Mouse (Mus musculus) adrenal gland, adult 2 months (tissue): ENCODE data around the gene Nsun2. TPM values are rescaled to one million over a fixed set of nuclear protein-coding genes. Genes with fewer than 3 reads are reported as not detected.

Source experiments
- DNase-seq: peaks from one replicate; pipeline ENCODE4 v3.0.0; 2021
- polyA plus RNA-seq: library from polyadenylated mRNA; depleted of rRNA; stranded (reverse); fragments of >200 nt; gene quantifications from 2 replicates; pipeline ENCODE4 v1.2.3, GENCODE M21; 2012
- total RNA-seq, 2 experiments: library from RNA; stranded (reverse); gene quantifications; 2 replicates each; pipeline ENCODE4 v1.2.3; 2021

Nsun2 gene
- total and polyA plus RNA-seq, 3 experiments, result 31.0 to 113 (median 92.2) TPM

DNA sequence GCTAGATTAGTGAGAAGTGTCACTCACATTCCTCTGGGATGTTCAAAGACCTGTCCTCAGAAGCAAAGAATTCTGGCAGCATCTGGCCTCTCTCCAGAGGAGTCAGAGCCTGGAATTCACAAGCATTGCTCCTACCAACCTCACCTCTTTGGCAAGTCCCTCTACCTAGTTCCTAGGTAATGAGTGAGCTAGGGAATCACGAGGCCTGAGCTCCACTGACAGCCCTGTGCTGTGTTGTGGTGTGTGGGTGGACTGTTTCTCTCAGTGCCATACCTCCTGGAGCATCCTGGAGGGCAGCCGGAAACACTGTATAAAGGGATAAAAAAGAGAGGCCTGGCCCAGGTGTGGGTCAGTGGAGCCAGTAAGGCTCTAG lies 9.4 kb upstream of the Nsun2 start:
- no peak for DNase-seq

DNA sequence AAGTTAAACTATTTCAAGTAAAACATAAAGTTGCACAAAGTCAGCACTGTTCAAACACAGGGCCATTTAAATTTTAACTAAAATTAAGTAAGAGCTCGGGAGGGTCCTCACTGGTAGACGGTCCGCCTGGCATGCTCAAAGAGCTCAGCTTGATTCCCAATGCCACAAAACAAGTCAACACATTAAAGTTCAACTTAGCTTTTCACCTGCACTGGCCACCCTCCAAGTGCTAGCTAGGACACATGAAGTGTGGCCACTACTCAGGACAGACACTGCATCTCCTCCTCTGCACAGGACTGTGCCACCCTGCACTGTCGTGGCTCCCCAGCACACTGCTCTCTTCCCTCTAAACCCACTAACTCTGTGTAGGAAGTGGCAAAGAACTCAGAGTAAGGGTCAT lies 7.7 kb upstream of the Nsun2 start:
- no peak for DNase-seq

DNA sequence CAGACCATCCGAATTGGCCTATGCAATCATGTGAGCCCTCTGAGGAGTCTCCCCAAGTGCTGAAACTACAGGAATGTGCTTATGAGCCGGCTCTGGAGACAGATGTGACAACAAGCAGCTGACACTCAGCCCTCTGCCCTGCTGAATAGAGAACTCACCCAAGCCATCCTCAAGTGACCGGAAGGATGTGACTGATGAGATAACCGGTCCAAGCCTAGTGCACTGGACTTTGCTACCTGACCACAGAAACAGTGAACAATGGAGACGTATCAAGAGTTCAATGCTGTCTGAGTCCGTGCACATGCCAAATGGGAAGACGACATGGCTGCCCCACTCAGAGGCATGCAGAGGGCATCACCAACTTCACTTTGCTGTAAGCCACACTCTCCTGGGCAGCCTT lies 5.0 kb upstream of the Nsun2 start:
- no peak for DNase-seq

DNA sequence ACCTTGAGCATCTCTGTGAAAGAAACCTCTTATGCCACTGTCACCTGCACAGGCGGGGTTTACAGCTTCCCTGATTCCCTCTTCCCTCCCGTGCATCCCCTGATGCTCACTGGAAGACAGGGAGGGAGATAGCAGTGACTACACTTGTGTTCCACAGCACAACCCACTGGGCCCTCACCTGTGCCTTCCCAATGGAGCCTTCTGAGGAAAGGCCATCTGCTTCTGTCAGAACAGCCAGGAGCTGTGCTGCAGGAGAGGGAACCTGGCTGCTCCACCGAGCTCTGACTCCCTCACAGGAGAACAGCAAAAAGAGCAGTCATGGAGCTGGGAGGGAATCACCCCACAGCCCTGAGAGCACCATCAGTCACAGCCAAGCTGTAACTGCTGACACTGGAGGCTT lies 3.4 kb upstream of the Nsun2 start:
- no peak for DNase-seq

DNA sequence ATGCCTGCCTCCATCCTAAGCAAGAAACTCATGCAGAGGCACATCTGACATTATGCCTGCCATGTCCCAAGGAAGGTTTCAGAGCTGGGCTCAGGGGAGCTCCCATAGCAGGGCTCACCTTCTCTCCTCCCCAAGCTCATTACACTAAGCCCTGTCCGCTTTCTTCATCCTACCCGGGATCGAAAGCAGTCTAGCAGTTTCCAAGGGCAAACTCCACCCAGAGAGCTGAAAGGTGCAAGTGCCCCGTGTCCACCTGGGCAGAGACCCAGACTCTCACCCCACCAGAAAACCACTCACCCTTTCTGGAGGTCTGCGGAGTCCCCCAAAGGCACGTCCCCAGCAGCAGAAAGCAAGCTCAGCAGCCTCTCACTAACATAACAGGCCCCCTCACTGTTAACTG lies 2.6 kb upstream of the Nsun2 start:
- DNase-seq, result no peak

DNA sequence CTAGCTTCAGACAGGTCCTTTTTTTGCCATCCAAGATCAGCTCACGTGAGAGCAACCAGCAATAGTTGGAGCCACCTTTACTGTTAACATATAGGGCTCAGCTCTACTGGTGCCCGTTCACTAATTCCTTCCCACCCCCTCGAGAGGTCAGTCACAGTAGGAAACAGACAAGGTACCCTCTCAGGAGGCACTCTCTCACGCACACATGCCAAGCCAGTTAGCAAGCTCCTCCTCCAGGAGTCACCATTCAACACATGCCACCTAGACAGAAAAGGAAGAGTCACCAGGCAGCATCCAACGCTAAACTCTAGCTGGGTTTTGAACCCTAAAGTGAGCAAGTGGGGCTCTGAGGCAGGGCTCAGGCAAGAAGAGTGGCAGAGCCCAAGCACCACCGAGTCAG lies 2.1 kb upstream of the Nsun2 start:
- no peak for DNase-seq

DNA sequence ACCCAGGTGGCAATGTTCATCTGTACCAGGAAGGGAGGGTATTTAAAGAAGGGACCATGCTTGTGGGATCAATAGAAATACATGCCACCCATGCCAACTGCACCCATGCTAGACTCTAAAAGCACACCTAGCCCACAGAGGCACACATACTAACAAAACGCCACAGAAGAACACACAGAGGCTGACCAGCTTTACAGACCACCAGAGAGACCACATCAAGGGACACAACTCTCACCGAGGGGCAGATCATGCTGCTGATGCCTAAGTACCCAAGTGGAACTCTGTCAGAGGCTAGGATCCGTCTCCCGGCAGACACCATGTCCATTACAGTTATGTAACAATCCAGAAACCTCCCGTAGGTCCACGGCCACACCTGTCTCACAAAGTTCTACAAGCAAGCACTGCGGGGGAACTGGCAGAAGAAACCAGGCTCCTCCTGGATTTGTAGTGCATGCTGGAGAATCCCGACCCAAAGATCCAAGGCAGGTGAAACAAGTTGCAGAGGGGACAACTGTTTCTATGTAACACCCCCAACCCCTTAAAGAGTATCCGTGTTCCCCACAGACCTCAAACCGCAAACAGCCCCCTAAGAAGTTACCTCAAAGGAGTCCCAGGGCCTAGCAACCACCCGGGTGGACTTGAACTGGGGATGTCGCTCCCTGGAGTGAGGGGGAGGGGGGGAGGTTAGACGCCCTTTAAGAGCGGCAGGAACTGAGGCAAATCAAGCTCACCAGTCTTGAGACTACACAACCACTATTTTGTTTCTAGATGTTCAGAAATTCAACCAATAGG lies 1.2 kb upstream of the Nsun2 start:
- no peak for DNase-seq

DNA sequence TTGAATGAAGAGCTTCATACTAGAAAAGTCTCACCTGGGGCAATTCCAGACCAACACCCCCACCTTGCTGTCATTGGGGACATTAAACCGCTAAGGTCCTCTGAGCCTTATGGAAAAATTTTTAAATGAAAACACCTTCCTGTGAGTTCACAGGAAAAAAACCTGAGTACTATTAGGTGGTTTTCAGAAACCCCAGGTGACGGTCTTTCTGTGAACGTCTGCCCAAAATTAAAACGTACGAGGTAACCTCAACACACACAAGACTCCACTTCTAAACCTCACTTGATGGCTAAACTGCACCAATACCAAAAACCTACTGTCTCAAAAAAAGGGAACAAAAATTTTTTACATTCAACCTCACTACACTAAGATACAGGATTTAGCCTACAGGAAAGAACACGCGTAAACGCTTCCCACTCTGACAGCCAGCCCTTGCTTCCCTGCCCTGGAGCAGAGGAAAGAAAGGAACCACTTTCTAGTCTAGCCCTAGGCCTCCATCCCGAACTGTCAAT lies 597 bp upstream of the Nsun2 start:
- no peak for DNase-seq

DNA sequence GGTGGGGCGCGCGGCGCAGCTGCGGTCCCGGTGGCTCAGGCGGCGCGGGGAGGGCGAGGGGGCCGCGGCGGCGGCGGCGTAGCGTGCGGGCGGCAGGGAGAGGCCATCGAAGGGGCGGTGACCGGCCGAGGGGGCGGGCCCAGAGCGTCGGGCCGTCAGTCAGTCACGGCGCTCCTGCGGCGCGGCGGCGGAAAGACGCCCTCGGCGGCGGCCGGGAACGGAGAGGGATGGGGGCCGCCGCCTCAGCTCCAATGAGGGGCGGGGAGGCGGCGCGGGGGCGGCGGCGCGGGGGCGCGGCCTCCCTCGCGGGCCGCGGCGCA lies 748 bp downstream of the Nsun2 start, which contains the start of gene Tent4a:
Gene Tent4a, minus strand, starts transcription at position 284 of the 320 bp plus-strand sequence.
- no peak for DNase-seq

DNA sequence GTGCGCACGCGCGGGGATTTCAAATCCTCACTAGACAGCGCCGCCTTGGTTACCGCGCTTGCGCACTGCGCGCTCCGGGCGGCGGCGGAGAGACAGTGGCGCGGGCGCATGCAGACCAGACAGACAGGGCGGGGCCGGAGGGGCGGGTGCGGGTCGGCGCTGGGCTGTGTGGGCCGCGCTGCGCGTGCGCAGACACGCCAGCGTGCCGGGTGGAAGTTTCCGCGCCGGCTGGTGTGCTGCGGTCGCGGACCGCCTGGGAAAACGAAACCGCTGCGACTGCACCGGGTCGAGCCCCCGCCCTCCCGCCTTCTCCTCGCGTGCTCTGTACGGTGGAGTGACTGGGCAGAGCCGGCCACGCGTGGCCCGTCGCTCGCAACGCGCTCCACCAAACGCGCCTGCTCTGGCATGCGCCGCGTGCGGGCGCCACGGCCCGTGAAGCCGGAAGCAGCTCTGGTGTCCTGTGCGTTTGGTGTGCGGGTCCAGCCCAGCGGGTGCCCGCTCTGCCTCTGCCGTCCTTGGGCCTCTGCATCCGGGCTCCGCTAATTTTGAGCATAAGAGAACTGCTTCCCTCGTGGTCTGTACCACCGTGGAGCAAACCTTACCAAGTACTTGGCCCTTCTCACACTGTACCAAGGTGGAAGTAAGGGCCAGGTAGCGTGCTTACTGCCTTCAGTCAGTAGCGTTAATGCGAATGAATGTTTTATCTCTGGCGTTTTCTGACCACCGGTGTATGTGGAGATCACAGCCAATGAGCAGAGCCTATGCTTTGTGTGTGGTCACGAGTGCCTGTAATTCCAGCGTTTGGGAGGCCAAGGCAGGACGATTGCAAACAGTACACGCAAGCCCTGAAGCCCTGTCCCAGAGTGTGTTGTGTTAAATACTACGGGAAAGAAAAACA lies 1.4 kb downstream of the Nsun2 start:
- peak; percentile 99 for DNase-seq

DNA sequence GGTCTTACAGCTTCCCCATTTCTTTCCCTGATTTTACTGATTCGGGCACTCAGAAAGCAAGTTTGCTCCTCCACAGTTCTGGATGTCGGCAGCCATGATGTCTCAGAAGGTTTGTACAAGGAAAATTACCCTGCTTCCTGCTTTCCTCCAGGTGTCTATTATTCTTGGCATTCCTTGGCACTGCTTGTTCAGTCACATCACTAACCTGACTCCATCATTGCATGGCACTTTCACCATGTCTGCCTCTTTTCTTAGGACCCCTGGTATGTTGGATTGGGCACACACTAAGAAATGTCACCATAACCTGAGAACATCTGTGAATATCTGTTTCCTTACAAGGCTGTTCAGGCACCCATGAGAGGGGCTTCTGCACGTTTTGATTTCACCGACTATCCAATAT lies 2.5 kb downstream of the Nsun2 start:
- DNase-seq, result no peak

DNA sequence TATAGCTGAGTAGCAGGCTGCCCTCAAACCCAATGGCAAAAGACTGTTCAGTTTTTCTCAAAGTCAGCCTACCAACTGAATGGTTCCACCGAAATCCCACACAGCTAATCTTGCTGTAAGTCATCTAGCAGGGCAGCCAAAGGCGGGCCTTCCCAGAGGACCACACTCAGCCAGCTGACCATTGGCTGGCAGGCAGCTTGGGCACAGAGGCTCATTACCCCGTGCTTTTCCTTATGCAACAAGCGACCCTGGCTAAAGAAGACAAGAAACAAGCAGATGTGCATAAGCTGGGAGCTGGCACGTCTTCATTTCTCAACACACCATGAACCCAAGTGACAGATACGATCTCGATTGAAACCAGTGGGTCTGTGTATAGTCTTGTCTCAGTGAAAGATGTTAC lies 3.8 kb downstream of the Nsun2 start:
- DNase-seq, result peak; percentile 56

DNA sequence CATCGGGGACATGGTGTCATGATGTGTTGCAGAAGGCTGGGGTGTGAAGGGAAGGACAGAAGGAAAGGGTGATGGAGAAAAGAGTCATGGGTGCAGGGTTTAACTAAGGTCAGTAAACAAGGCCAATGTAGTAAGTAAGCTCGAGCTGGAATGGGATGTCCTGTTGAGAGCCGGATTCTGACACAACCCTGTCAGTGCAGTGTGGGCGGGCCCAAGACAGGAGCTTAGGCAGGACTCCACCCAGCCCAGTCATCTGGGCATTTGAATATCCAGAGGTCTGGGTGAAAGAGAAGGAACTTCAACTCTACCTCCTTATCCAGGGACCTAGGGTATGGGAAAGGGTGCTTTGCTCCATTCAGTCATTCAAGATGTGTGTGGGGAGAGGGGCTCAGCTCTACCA lies 4.8 kb downstream of the Nsun2 start:
- peak; percentile 84 for DNase-seq

DNA sequence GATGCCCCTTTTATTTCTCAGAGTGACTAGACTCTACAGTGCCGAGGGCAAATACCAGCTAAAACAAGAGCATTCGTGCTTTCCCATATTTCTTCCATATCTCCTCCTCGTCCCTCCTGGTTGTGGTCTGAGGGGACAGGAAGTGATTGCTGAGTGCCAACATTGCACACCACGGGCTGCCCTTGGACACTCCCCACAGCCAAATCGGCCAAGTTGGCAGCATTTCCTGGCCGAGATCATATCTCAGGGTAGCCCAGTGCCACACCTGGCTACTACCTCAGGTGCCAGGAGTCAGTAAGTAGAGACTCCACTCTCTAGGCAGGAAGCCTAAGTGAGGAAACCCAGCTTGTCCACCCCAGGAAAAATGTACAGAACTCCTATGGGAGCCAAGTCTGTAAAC lies 7.7 kb downstream of the Nsun2 start:
- DNase-seq, result peak; percentile 50

DNA sequence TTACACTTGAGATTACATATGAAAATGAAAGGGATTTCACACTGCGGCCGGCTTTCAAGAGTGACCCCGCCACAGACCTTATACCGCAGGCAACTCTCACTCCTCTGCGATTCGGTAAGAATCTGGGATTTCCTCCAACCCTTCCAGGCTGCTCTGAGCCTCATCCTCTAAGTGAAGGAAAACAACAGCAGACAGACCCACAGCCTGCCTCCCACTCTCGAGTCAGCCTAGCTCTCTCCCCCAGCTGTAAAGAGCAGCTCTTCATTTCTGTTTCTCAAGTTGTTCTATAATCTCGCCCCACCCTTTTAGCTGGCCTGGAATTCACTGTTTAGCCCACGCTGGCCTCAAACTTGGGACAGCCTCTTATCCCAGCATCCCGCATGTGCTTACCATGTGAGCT lies 8.2 kb downstream of the Nsun2 start:
- DNase-seq, result no peak

DNA sequence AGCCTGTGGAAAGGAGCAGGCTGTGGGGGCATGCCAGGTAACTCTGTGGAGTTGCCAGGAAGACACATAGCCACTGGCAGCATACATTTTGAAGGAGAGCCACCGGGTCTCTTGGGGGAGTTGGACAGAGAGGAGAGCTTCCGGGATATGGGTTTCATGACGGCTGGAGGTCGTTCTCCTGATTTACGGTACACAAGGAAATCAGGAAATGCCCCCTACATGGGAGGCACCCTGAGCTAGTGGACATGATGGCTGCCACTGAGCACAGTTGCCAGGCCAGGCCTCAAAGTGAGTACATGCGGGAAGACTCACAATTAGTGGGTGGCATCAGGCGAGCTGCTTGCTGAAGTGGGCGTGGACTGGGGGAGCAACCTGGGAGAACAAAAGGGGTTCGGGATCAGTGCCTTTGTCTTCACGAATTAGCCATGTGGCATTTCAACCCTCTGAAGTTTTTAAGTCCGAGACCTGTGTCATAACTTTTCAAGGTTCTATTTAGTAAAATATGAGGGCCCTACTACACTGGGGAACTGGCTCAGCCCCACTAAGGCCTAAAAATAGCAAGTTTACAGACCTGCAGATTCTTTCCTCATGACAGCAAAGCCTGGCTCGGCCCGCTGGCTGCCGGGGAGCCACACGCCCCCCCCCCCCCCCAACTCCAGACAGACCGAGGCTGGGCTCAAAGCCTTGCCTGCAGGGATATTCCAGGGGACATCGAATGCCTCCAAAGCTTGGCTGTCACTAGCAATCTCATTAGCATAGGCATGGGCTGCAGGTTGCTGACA lies 9.2 kb downstream of the Nsun2 start:
- DNase-seq, result no peak

DNA sequence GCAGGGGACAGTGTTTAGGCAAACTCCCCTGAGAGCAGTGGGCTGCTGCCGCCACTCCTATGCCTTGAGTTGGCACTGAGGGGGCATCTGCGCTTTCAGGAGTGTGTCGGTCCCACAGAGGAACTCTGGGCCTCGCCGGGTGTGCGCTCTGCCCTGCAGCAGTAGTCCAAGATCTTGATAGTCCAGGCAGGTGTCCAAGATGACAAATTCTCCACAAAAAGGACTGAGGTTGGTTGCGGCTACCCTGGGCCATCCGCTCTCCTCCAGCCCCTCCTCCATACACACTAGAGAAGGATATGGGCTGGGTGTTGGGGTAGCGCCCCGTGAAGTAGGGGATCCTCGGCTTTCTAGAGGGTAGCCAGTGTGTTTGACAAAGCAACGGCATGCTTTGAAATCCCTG lies 10.0 kb downstream of the Nsun2 start:
- DNase-seq, result no peak

DNA sequence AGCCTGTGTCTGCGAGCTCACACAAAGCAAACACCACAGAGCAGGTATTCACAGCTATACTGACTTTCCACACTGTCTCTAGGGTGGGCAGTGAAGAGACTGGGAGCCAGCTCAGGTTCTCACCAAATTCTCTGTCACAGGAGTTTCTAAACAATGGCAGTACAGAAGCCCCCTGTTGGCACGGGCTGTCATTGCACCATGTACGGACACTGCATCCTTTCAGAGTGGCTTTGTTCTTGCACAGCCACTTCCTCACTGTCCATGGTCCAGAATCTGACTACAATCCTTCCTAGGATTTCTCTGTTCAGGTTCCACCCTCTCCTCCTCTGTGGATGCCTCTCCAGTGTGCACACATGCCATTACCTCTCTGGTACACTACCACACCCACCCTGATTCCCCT lies 11.5 kb downstream of the Nsun2 start:
- DNase-seq, result no peak

DNA sequence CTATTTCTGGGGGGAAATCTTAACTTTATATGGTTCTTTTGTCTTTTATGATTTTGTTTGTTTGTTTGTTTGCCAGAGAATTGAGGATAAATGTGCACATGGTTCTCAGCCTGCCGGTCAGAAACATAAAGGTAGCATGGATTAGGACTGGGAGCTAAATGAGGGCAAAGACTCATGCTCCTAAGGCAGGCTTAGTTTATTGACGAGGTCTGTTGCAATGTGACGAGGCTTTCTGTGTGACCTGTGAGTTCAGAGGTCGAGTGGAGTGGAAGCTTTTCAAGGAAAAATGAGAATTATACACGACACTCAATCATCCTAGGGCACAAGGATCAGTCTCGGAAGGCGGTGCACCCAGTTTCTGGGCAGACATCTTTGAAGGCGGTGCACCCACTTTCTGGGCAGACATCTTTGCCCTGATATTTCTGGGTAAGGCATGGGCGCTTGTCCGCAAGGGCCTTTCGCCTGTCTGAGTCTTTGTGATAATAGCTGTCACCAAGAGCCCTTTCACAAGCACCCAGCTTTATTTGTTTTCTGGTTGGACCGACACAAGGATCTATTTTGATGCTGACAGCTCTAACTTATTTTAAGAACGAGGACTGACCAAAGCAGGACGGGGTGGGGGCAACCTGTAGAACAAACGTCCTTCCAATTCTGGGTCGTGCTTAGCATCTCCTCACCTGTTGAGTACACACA lies 14.1 kb downstream of the Nsun2 start:
- no peak for DNase-seq

DNA sequence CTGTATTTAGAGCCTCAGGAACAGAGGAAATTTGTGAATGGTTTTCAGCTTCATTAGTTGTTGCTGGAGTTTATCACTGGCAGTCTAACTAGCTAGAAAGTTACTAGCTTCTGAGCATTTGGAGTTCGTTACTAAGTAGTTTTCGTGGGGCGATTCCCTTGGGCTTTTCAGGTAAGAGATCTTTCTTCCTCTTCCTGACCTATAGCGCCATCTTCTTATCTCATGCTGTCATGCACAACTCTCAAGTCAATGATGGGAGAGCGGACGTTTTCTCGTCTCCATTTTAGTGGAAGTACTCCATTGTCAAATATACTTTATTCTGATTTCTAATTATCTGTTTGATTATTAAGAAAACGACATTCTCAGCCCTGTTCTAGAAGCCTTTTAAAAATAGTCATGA lies 16.4 kb downstream of the Nsun2 start:
- no peak for DNase-seq

DNA sequence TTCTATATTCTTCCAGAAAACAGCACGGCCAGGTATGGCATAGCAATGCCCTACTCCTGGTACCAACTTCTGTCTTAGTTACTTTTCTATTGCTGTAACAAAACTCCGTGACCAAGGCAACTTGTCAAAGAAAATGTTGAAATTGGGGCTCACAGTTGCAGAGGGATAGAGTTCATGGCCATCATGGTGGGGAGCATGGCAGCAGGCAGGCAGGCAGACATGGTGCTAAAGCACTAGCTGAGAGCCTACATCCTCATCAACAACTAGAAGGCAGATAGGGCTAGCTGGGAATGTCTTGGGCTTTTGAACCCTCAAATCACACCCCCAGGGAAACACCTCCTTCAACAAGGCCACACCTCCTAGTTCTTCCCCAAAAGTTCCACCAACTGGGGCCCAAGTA lies 17.3 kb downstream of the Nsun2 start:
- DNase-seq, result no peak

DNA sequence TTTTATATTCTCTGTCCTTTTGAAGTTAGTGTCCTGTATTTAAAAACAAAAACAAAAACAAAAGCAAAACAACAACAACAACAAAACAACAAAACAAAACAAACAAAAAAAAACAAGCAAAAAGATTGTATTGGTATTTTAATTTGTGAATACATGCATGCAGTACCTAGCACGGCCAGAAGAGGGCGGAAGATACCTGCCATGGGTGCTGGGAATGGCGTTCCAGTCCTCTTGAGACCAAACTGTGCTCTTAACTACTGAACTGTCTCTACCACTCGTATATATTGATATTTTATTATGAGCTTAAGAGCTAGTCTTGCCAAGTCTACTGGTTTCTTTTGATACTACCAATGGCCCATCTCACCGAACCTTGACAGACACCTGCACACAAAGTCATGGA lies 19.5 kb downstream of the Nsun2 start:
- no peak for DNase-seq
